Comparison of ENCODE assay signal across 8 mouse cellular contexts in genomic region chr13:64161548-64161915, GRCm38 (mm10). TPM values are rescaled to one million over a fixed set of nuclear protein-coding genes. Genes with fewer than 3 reads are reported as not detected.
DNase-seq lines count a peak whose midpoint lies in the region; ATAC-seq and TF ChIP-seq lines count a peak whose summit lies in the region.

Gene Habp4 (plus strand): TSS chr13:64161824.

- H3K4me3 ChIP-seq in hindbrain, embryonic 10.5 days: peak within 1 kb of the TSS; percentile 86
- peak within 1 kb of the TSS; percentile 68 for H3K4me3 ChIP-seq in lung, postnatal 0 days (ENCODE audit: low read depth, low read length)

- peaks cover 36% of the 10 kb centered on the region for H3K27me3 ChIP-seq in hindbrain, embryonic 10.5 days (ENCODE audit: insufficient read depth, poor library complexity, severe bottlenecking)
- no peaks in the 10 kb centered on the region for H3K27me3 ChIP-seq in lung, postnatal 0 days (replicated peaks; ENCODE audit: insufficient read depth, low read length)

- TF ChIP-seq CTCF in lung, postnatal 0 days (IDR thresholded peaks at IDR 0.05): no peak

- ATAC-seq in frontal cortex, adult (ENCODE audit: low TSS enrichment): peak; percentile 93
- ATAC-seq in lung, postnatal 0 days: peak; percentile 99

- TF ChIP-seq EP300 in lung, postnatal 0 days (IDR thresholded peaks at IDR 0.05): no peak

- WGBS in hindbrain, embryonic 10.5 days: under 1% methylated on average over 31 of the region's 31 CpGs
- WGBS in lung, postnatal 0 days: under 1% methylated on average over 24 of the region's 31 CpGs

- H3K4me1 ChIP-seq in hindbrain, embryonic 10.5 days (replicated peaks): peaks cover 21% of the 10 kb centered on the region
- H3K4me1 ChIP-seq in lung, postnatal 0 days (ENCODE audit: insufficient read depth, low read depth, low read length): 0 out of 2 replicates have a peak, but pooled peaks cover 6% of the 10 kb centered on the region

- peaks cover 4% of the 10 kb centered on the region; the same call in 1 of the 2 replicates for H3K9me3 ChIP-seq in hindbrain, embryonic 10.5 days
- no peaks in the 10 kb centered on the region for H3K9me3 ChIP-seq in lung, postnatal 0 days (ENCODE audit: low read length)

- DNase-seq in MN1 (ENCODE audit: low spot score): peak; percentile 98
- peak; percentile 99 for DNase-seq in cerebellum, adult 9-10 months
- DNase-seq in hindbrain, embryonic 10.5 days (ENCODE audit: low spot score): peak; percentile 99
- DNase-seq in layer of hippocampus, adult 9-11 months: peak; percentile 99
- peak; percentile 100 for DNase-seq in lung, postnatal 0 days (ENCODE audit: low spot score)
- DNase-seq in ovary, postnatal 14 days (ENCODE audit: low spot score): peak; percentile 96
- DNase-seq in thymus, postnatal 14 days: peak; percentile 99

- peak within 1 kb of the TSS; percentile 82 for H3K4me2 ChIP-seq in lung, postnatal 0 days (replicated peaks; ENCODE audit: low read depth, low read length)

- 0 out of 2 replicates have a peak, but pooled peaks cover 6% of the 10 kb centered on the region for H3K36me3 ChIP-seq in hindbrain, embryonic 10.5 days
- no peaks in the 10 kb centered on the region for H3K36me3 ChIP-seq in lung, postnatal 0 days (ENCODE audit: insufficient read depth, low read length)

- H3K27ac ChIP-seq in hindbrain, embryonic 10.5 days: peak within 1 kb of the TSS; percentile 90
- peak within 1 kb of the TSS; percentile 85 for H3K27ac ChIP-seq in lung, postnatal 0 days (ENCODE audit: low read length)

- peak within 1 kb of the TSS; percentile 60 for H3K9ac ChIP-seq in lung, postnatal 0 days (replicated peaks; ENCODE audit: low read depth)

RNA-seq across cellular contexts. Expression of gene Habp4, which starts in this region (rescaled TPM):
- polyA plus RNA-seq in hindbrain, embryonic 10.5 days (2016; fragmentation: Nextera tagmentation; extraction: Ambion mirVana): 20.2 and 24.2 TPM in 2 replicates
- 16.6 and 18.8 TPM in 2 replicates for polyA plus RNA-seq in lung, postnatal 0 days (2015; fragmentation: Nextera tagmentation; extraction: Ambion mirVana)

Comparison
In these comparisons a context has a peak if more than half of its experiments do, and no peak if none do; other contexts are left out.
1. Peak in every context shown above with its lines: DNase-seq, ATAC-seq, H3K4me3 ChIP-seq and H3K27ac ChIP-seq.